Mouse (Mus musculus): Measurements from ENCODE around the gene Slc36a4. TPM values are rescaled to one million over a fixed set of nuclear protein-coding genes. Genes with fewer than 3 reads are reported as not detected.

The Slc36a4 gene
- polyA plus RNA-seq, 1 experiment from 2014 or later = 21.1 TPM

DNA sequence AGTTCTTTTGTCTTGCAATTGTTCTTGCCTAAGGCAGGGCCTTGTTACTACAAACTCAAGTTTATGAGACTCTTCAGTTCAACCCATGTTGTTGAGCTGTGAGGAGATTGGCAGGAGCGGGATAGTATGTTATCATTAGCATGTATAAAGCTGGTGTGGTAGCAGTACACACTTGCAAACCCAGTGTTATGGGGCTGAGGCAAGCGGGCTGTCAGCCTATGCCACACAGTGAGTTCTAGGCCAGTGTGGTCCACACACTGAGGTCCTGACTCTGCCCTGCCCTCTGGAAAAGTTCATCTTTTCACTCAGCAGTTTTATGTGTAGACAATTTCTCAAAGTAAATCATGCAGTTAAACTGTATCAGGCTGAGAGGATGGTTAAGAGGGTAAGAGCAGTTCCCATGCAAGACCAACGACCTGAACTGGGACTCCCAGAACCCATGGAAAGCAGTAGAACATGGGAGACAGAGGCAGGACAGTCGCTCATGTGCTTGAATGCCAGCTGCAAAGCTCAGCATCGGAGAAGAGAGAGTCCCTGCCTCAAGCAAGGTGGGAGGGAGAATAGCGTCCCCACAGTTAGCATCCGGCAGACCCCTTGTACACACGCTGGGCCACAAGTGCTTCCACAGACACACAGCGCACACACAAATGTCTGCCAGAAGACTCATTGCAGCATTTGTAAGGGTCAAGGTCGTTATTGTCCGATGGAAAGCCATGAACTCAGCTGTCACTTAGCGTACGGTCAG, 1.5 kb downstream of the Slc36a4 start:
- Histone ChIP-seq H3K9me3 (no peaks in the 10 kb centered on the region), H3K4me2 (replicated peaks) (peak overlapping the region; percentile 74), H3K27me3 (no peaks in the 10 kb centered on the region), H3K9ac (replicated peaks) (no peak overlapping the region), H3K27ac (no peak overlapping the region), H3K4me3 (replicated peaks) (peak overlapping the region; percentile 73; the same call in 1 of the 2 replicates), H3K4me1 (replicated peaks) (peaks cover 31% of the 10 kb centered on the region), H3K36me3 (no peaks in the 10 kb centered on the region)
- ATAC-seq = no peak
- WGBS = 90% methylated on average over 13 of the region's 13 CpGs

DNA sequence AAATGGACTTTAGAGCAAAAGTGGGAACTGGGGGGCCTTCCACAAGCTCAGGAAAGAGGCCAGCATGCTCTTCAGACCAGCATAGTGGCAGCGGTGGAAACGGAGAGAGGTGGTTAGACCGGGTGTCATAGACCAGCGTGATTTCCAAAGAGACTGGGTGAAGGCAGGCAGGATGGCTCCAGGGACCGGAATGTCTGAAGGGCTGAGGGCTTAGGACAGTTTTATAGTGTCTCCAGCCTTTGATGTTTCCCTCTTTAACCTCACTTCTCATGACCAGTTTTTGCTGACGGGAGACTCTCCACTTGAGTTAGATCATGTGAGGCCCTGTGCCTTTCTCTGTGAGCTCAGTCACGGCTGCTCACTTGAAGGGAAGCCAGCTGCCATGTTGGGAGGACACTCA, 2.1 kb downstream of the Slc36a4 start:
- H3K36me3 ChIP-seq = no peaks in the 10 kb centered on the region
- no peak overlapping the region for H3K27ac ChIP-seq
- no peaks in the 10 kb centered on the region for H3K9me3 ChIP-seq
- ATAC-seq = no peak
- H3K4me1 ChIP-seq (replicated peaks) = peaks cover 31% of the 10 kb centered on the region
- WGBS = 91% methylated on average over 7 of the region's 7 CpGs
- no peak overlapping the region for H3K4me3 ChIP-seq (replicated peaks)
- peak overlapping the region; percentile 74; the same call in 1 of the 2 replicates for H3K4me2 ChIP-seq (replicated peaks)
- no peaks in the 10 kb centered on the region for H3K27me3 ChIP-seq
- no peak overlapping the region for H3K9ac ChIP-seq (replicated peaks)

- Histone ChIP-seq H3K9ac (replicated peaks) (no peak overlapping the region), H3K4me3 (replicated peaks) (no peak overlapping the region), H3K4me2 (replicated peaks) (no peak overlapping the region), H3K27me3 (no peaks in the 10 kb centered on the region), H3K27ac (no peak overlapping the region), H3K9me3 (no peaks in the 10 kb centered on the region), H3K36me3 (peaks cover 4% of the 10 kb centered on the region; the same call in 1 of the 2 replicates), H3K4me1 (replicated peaks) (peaks cover 26% of the 10 kb centered on the region)
- no peak for ATAC-seq
- WGBS = 83% methylated on average over 4 of the region's 4 CpGs
These were observed 5.3 kb downstream of the Slc36a4 start for GRCm38 (mm10) chr9:15714792-15715191.

DNA sequence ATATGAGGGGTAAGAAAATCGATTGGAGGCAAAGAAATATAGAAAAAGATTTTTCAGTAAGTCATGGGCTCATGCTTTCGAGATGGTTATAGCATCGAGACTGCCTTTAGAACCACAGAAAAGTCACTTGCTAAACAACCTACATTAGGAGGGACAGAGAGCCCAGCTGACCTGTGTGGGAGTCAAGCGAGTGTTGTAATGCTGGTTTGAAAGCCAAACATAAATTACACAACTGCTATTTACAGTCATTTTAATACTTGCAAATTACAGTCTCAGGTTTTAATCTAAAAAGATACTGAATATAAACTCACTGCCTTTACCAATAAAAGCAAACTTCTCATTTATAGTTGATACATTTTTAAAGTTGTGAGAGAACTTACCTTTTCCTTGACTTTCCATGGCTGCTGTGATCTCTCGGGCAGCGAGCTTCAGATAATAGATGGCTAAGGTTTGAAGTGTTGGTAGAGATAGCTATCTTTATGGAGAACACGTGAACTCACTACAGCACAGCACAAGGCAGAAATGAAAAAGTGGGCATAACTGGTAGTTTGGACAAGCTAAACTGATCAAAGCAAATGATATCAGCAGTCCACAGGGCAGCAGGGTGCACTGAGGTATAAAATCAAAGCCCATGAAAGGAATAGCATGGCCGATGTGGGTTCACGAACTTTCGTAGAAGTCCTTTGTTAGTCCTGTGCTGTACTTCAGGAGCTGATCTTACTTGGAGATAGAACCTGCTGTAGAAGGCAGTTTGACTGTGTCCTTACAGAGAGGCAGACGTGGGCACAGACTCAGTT, 5.9 kb downstream of the Slc36a4 start:
- H3K36me3 ChIP-seq = peaks cover 5% of the 10 kb centered on the region; the same call in 1 of the 2 replicates
- H3K4me3 ChIP-seq (replicated peaks) = no peak overlapping the region
- H3K9ac ChIP-seq (replicated peaks) = no peak overlapping the region
- H3K4me2 ChIP-seq (replicated peaks) = no peak overlapping the region
- H3K27ac ChIP-seq = no peak overlapping the region
- WGBS = 87% methylated on average over 11 of the region's 11 CpGs
- no peaks in the 10 kb centered on the region for H3K9me3 ChIP-seq
- no peaks in the 10 kb centered on the region for H3K27me3 ChIP-seq
- ATAC-seq = no peak
- peaks cover 25% of the 10 kb centered on the region for H3K4me1 ChIP-seq (replicated peaks)

DNA sequence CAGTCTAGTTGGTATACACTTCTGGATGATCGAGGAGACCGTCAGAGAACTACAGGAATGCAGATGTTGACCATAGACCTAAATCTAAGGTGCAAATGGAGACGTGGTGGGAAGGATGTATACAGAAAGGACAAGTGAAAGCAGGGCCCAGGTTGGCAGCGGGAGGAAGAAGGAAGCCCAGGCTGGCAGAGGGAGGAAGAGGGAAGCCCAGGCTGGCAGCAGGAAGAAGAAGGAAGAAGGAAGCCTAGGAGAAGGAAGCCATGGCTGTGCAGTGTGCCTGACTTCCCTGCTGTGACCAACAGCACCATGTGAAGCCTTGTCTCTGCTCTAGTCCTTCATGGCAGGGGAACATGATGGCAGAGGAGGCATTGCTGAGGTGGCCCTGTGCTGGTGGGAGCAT, 7.8 kb downstream of the Slc36a4 start:
- no peak for ATAC-seq

DNA sequence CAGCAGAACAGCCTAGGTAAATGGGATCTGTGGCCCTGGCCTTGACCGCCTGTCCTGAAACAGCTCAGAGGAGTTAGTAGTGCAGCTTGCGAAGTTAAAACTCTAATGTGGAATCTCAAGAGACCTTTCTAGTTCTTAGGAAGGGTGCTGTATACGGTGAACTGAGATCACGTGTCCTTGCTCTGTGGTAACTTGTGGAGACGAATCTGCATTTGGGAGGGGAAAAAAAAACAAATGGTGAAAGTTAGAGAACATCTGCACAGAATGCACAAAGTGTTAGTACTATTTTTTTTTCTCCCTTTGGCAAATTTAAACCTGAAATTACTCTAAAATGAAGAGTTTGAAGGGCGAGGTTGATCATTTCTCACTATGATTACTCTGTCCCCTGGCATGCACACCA, 8.8 kb downstream of the Slc36a4 start:
- H3K36me3 ChIP-seq = peaks cover 19% of the 10 kb centered on the region
- H3K4me1 ChIP-seq (replicated peaks) = peaks cover 16% of the 10 kb centered on the region
- no peak overlapping the region for H3K4me3 ChIP-seq (replicated peaks)
- WGBS = 91% methylated on average over 6 of the region's 6 CpGs
- H3K27me3 ChIP-seq = no peaks in the 10 kb centered on the region
- no peak for ATAC-seq
- H3K9ac ChIP-seq (replicated peaks) = no peak overlapping the region
- H3K27ac ChIP-seq = no peak overlapping the region
- no peaks in the 10 kb centered on the region for H3K9me3 ChIP-seq
- no peak overlapping the region for H3K4me2 ChIP-seq (replicated peaks)

More for the DNA sequence above, 7.8 kb downstream of the Slc36a4 start:
- 96% methylated on average over 4 of the region's 4 CpGs for WGBS
- no peaks in the 10 kb centered on the region for H3K9me3 ChIP-seq
- H3K4me1 ChIP-seq (replicated peaks) = peaks cover 21% of the 10 kb centered on the region
- H3K27me3 ChIP-seq = no peaks in the 10 kb centered on the region
- no peak overlapping the region for H3K4me3 ChIP-seq (replicated peaks)
- H3K36me3 ChIP-seq = peaks cover 10% of the 10 kb centered on the region
- H3K27ac ChIP-seq = no peak overlapping the region
- H3K4me2 ChIP-seq (replicated peaks) = no peak overlapping the region
- H3K9ac ChIP-seq (replicated peaks) = no peak overlapping the region

DNA sequence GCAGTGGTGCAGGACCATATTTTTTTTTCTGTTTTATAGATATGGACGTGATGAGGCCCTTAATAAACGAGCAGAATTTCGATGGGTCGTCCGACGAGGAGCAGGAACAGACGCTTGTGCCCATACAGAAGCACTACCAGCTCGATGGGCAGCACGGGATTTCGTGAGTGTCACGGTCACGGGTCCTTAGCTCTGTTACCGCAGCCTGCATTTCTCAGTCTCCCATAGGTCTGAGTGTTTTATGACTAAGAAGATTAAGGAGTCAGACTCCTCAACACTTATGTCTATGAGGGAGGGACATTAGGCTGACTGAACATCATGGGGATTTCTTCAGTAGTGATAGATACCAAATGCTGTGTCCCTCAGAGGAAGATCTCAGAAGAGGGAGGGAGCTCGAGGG, 10.1 kb downstream of the Slc36a4 start:
- H3K4me2 ChIP-seq (replicated peaks) = no peak overlapping the region
- ATAC-seq = no peak
- H3K27me3 ChIP-seq = no peaks in the 10 kb centered on the region
- no peak overlapping the region for H3K27ac ChIP-seq
- H3K4me1 ChIP-seq (replicated peaks) = peaks cover 16% of the 10 kb centered on the region
- no peak overlapping the region for H3K9ac ChIP-seq (replicated peaks)
- no peak overlapping the region for H3K4me3 ChIP-seq (replicated peaks)
- 88% methylated on average over 14 of the region's 14 CpGs for WGBS
- H3K9me3 ChIP-seq = no peaks in the 10 kb centered on the region
- peaks cover 32% of the 10 kb centered on the region for H3K36me3 ChIP-seq

DNA sequence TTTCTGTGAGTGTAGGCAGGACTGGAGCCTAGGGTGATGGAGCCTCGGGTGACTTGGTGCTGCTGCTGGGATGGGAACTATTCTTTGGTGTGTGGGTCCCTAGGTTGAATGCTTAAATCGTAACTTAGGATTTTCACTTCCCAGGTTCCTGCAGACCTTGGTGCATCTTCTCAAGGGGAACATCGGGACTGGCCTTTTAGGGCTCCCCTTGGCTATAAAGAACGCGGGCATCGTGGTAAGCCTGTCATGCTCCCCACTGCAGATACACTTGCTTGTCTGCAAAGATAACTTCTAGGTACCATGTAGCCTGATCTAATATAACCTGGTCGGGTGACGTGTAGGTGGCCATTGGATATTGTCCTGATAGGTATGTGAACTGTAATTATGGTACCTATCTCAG, 11.0 kb downstream of the Slc36a4 start:
- H3K27me3 ChIP-seq = no peaks in the 10 kb centered on the region
- H3K4me2 ChIP-seq (replicated peaks) = no peak overlapping the region
- peaks cover 16% of the 10 kb centered on the region for H3K4me1 ChIP-seq (replicated peaks)
- WGBS = 94% methylated on average over 8 of the region's 8 CpGs
- H3K9me3 ChIP-seq = no peaks in the 10 kb centered on the region
- peaks cover 39% of the 10 kb centered on the region for H3K36me3 ChIP-seq
- no peak for ATAC-seq
- no peak overlapping the region for H3K9ac ChIP-seq (replicated peaks)
- no peak overlapping the region for H3K4me3 ChIP-seq (replicated peaks)
- H3K27ac ChIP-seq = peak overlapping the region; percentile 0; the same call in 1 of the 2 replicates

GRCm38 (mm10) chr9:15721226-15721833, 11.8 kb downstream of the Slc36a4 start:
- no peaks in the 10 kb centered on the region for H3K27me3 ChIP-seq
- peaks cover 46% of the 10 kb centered on the region for H3K36me3 ChIP-seq
- 0 out of 2 replicates have a peak overlapping the region, but pooled peaks have one; percentile 5 for H3K27ac ChIP-seq
- no peak overlapping the region for H3K4me3 ChIP-seq (replicated peaks)
- H3K4me1 ChIP-seq (replicated peaks) = peaks cover 16% of the 10 kb centered on the region
- 49% methylated on average over 6 of the region's 6 CpGs for WGBS
- H3K9ac ChIP-seq (replicated peaks) = no peak overlapping the region
- ATAC-seq = peak; percentile 88
- no peaks in the 10 kb centered on the region for H3K9me3 ChIP-seq
- no peak overlapping the region for H3K4me2 ChIP-seq (replicated peaks)

GRCm38 (mm10) chr9:15722506-15722905, 13.0 kb downstream of the Slc36a4 start:
- no peak for ATAC-seq
- no peaks in the 10 kb centered on the region for H3K9me3 ChIP-seq
- WGBS = 89% methylated on average over 8 of the region's 8 CpGs
- no peak overlapping the region for H3K4me2 ChIP-seq (replicated peaks)
- H3K9ac ChIP-seq (replicated peaks) = no peak overlapping the region
- no peak overlapping the region for H3K4me3 ChIP-seq (replicated peaks)
- H3K27ac ChIP-seq = no peak overlapping the region
- peaks cover 58% of the 10 kb centered on the region for H3K36me3 ChIP-seq
- H3K4me1 ChIP-seq (replicated peaks) = peaks cover 16% of the 10 kb centered on the region
- no peaks in the 10 kb centered on the region for H3K27me3 ChIP-seq

- Histone ChIP-seq H3K9ac (replicated peaks) (no peak overlapping the region), H3K4me2 (replicated peaks) (no peak overlapping the region), H3K4me3 (replicated peaks) (no peak overlapping the region), H3K36me3 (peaks cover 89% of the 10 kb centered on the region), H3K9me3 (no peaks in the 10 kb centered on the region), H3K27me3 (no peaks in the 10 kb centered on the region), H3K27ac (no peak overlapping the region), H3K4me1 (replicated peaks) (peaks cover 7% of the 10 kb centered on the region)
- ATAC-seq = no peak
- WGBS = 93% methylated on average over 8 of the region's 8 CpGs
These were observed 17.6 kb downstream of the Slc36a4 start for GRCm38 (mm10) chr9:15727168-15727567.
